Mouse (Mus musculus) small intestine, adult 2 months (tissue): ENCODE measurements around the gene Atg3.

ENCODE experiments used
- CTCF ChIP-seq: fragments of 200-500 bp; IDR thresholded peaks from 2 replicates; pipeline ENCODE4 v1.5.1; 2012; ENCODE audit warnings: low read depth, mild to moderate bottlenecking, control low read depth, inconsistent platforms, low read length, moderate library complexity, mixed read lengths; ENCODE audit not compliant: insufficient replicate concordance, insufficient read length; ENCODE audit errors: extremely low read depth
- POLR2A ChIP-seq: fragments of 200-500 bp; IDR thresholded peaks from 2 replicates; pipeline ENCODE4 v1.6.1; 2012; ENCODE audit warnings: low read depth, mild to moderate bottlenecking, control low read depth, inconsistent platforms, low read length, moderate library complexity

DNA sequence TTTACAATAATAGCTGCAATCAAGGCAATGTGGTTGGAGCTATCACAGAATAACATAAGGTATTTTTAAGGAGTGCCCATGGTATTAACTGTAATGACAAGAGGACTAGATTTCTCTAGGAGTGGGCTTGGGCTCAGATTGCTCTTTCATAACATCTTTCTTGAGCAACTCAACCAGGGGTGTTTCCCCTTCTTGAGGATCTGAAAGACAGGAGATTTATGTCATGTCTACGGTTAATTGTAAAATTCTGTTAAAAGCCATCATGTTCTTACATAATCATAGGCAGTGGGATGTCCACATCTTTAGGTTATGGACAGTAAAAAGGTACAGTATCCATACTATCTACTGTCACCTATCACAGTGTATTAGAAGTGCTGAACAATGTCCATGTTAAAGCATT lies 72.7 kb downstream of the Atg3 start:
- no peak for TF ChIP-seq CTCF
- TF ChIP-seq POLR2A, result no peak
